ENCODE assay signal across 14 mouse cellular contexts in genomic region chr4:130130641-130131350, GRCm38 (mm10). TPM values are rescaled to one million over a fixed set of nuclear protein-coding genes. Genes with fewer than 3 reads are reported as not detected.
DNase-seq lines count a peak whose midpoint lies in the region; ATAC-seq lines count a peak whose summit lies in the region.
"Had no signal": no experiment of that assay in that cellular context is flagged by ENCODE, and none has a peak within 500 bp of the region (broad histone marks: within the 10 kb centered on the region; RNA-seq: fewer than 3 reads in every experiment).

No protein-coding gene starts in this region.

- H3K4me1 ChIP-seq in intestine, embryonic 15.5 days (replicated peaks): peaks cover 61% of the 10 kb centered on the region
- H3K4me1 ChIP-seq: hindbrain, embryonic 15.5 days had no signal

- 51% methylated on average over 13 of the region's 13 CpGs for WGBS in intestine, embryonic 15.5 days

- H3K4me3 ChIP-seq in intestine, embryonic 15.5 days (replicated peaks): no peak overlapping the region
- H3K4me3 ChIP-seq: forebrain, embryonic 13.5 days; heart, embryonic 13.5 days; hindbrain, embryonic 15.5 days; neural tube, embryonic 13.5 days had no signal

- ATAC-seq in intestine, embryonic 15.5 days: peak; percentile 88
- ATAC-seq: forebrain, embryonic 13.5 days had no signal

- H3K4me2 ChIP-seq in intestine, embryonic 15.5 days (replicated peaks): peak overlapping the region; percentile 34
- H3K4me2 ChIP-seq: forebrain, embryonic 13.5 days; heart, embryonic 13.5 days; hindbrain, embryonic 15.5 days; liver, embryonic 11.5 days; neural tube, embryonic 13.5 days had no signal

- no peaks in the 10 kb centered on the region for H3K9me3 ChIP-seq in intestine, embryonic 15.5 days
- H3K9me3 ChIP-seq: forebrain, embryonic 13.5 days; heart, embryonic 13.5 days; hindbrain, embryonic 15.5 days; neural tube, embryonic 13.5 days had no signal

- H3K9ac ChIP-seq in intestine, embryonic 15.5 days: no peak overlapping the region
- H3K9ac ChIP-seq: forebrain, embryonic 13.5 days; heart, embryonic 13.5 days; hindbrain, embryonic 15.5 days; neural tube, embryonic 13.5 days had no signal

- H3K27me3 ChIP-seq in intestine, embryonic 15.5 days (replicated peaks): no peaks in the 10 kb centered on the region
- H3K27me3 ChIP-seq: forebrain, embryonic 13.5 days; neural tube, embryonic 13.5 days had no signal

- peak; percentile 61 for DNase-seq in ovary, postnatal 36 days (ENCODE audit: low spot score)
- no peak for DNase-seq in ovary, postnatal 10 days (ENCODE audit: low spot score)
- peak; percentile 85 for DNase-seq in kidney, postnatal 14 days
- DNase-seq in spleen, postnatal 14 days (ENCODE audit: low spot score in 2 of 2): no peak
- no peak for DNase-seq in right cerebral cortex, postnatal 36 days (ENCODE audit: low spot score in 2 of 2)
- DNase-seq in layer of hippocampus, adult 9-11 months: no peak
- DNase-seq: gastrocnemius, postnatal 25 days; layer of hippocampus, postnatal 36 days had no signal

- peak overlapping the region; percentile 84 for H3K27ac ChIP-seq in intestine, embryonic 15.5 days
- H3K27ac ChIP-seq: forebrain, embryonic 13.5 days; heart, embryonic 13.5 days; hindbrain, embryonic 15.5 days; neural tube, embryonic 13.5 days had no signal

- H3K36me3 ChIP-seq in intestine, embryonic 15.5 days: peaks cover 11% of the 10 kb centered on the region

RNA-seq across cellular contexts. Expression of gene Hcrtr1, which starts 8.4 kb away (rescaled TPM):
- polyA plus RNA-seq in intestine, embryonic 15.5 days (2015; fragmentation: Nextera tagmentation; extraction: Ambion mirVana): 0.24 and 0.37 TPM in 2 replicates
- polyA plus RNA-seq: forebrain, embryonic 13.5 days had no signal

RNA-seq across cellular contexts. Expression of gene Pef1, which starts 28.4 kb away (rescaled TPM):
- 67.0 and 76.6 TPM in 2 replicates for polyA plus RNA-seq in intestine, embryonic 15.5 days (2015; fragmentation: Nextera tagmentation; extraction: Ambion mirVana)

RNA-seq across cellular contexts. Expression of gene Tinagl1, which starts 44.1 kb away (rescaled TPM):
- polyA plus RNA-seq in intestine, embryonic 15.5 days (2015; fragmentation: Nextera tagmentation; extraction: Ambion mirVana): 65.6 and 72.9 TPM in 2 replicates

Comparison
In these comparisons a context has a peak if more than half of its experiments do, and no peak if none do; other contexts are left out.
1. DNase-seq: peak in ovary, postnatal 36 days (single experiment) and kidney, postnatal 14 days (single experiment); none in ovary, postnatal 10 days (single experiment), spleen, postnatal 14 days (0 of 2), right cerebral cortex, postnatal 36 days (0 of 2) and layer of hippocampus, adult 9-11 months (single experiment).